Mouse (Mus musculus) CH12F3 (cell line): ENCODE measurements around the gene Tmem217.

Source experiments
- in situ Hi-C: fragments of 300-500 bp; cut with MboI; formaldehyde crosslinking; loops from 2 replicates; pipeline ENCODE4 v1.14.3; 2020; ENCODE audit warnings: low sequenced_read_pairs

Tmem217 gene

GRCm38 (mm10) chr17:29549543-29550428, 2.4 kb downstream of the Tmem217 start, which contains the start of the genes Gm17657 and Tbc1d22b:
Gene Gm17657, minus strand, starts transcription at chr17:29549638.
Gene Tbc1d22b, plus strand, starts transcription at chr17:29549785.
- in situ Hi-C loops = no loop called here

GRCm38 (mm10) chr17:29548994-29549393, 3.2 kb downstream of the Tmem217 start:
- in situ Hi-C loops = no loop called here

- in situ Hi-C loops = no loop called here
These were observed 3.7 kb downstream of the Tmem217 start for GRCm38 (mm10) chr17:29548494-29548893.

- in situ Hi-C loops = no loop called here
These were observed 6.9 kb downstream of the Tmem217 start for GRCm38 (mm10) chr17:29545241-29545640.

GRCm38 (mm10) chr17:29544064-29544463, 8.1 kb downstream of the Tmem217 start:
- in situ Hi-C loops = no loop called here

GRCm38 (mm10) chr17:29542831-29543690, 9.1 kb downstream of the Tmem217 start:
- in situ Hi-C loops = no loop called here

- in situ Hi-C loops = no loop called here
These were observed 10.8 kb downstream of the Tmem217 start for GRCm38 (mm10) chr17:29541419-29541818.

- in situ Hi-C loops = no loop called here
These were observed 11.8 kb downstream of the Tmem217 start for GRCm38 (mm10) chr17:29540426-29540825.

- in situ Hi-C loops = no loop called here
These were observed 18.3 kb downstream of the Tmem217 start for GRCm38 (mm10) chr17:29533866-29534265.

- in situ Hi-C loops = no loop called here
These were observed 20.3 kb downstream of the Tmem217 start for GRCm38 (mm10) chr17:29531757-29532384.

- in situ Hi-C loops = no loop called here
These were observed 20.9 kb downstream of the Tmem217 start for GRCm38 (mm10) chr17:29531278-29531677.

GRCm38 (mm10) chr17:29530508-29530907, 21.7 kb downstream of the Tmem217 start:
- in situ Hi-C loops = no loop called here

- in situ Hi-C loops = no loop called here
These were observed 23.5 kb downstream of the Tmem217 start for GRCm38 (mm10) chr17:29528568-29529187.

- in situ Hi-C loops = no loop called here
These were observed 26.6 kb downstream of the Tmem217 start for GRCm38 (mm10) chr17:29525613-29526012.

- in situ Hi-C loops = loop anchor here (10.0 kb wide), 1 partner anchor 255 kb away; the partner anchor contains the start of genes BC004004 and Ppil1
These were observed 32.5 kb downstream of the Tmem217 start for GRCm38 (mm10) chr17:29519731-29520130.

- in situ Hi-C loops = loop anchor here (10.0 kb wide), 1 partner anchor 254 kb away; the partner anchor contains the start of genes BC004004 and Ppil1
These were observed 33.5 kb downstream of the Tmem217 start for GRCm38 (mm10) chr17:29518665-29519064.

- in situ Hi-C loops = loop anchor here (10.0 kb wide), 1 partner anchor 250 kb away; the partner anchor contains the start of genes BC004004 and Ppil1
These were observed 37.8 kb downstream of the Tmem217 start for GRCm38 (mm10) chr17:29514435-29514834.

GRCm38 (mm10) chr17:29513044-29513730, 39.0 kb downstream of the Tmem217 start:
- in situ Hi-C loops = loop anchor here (10.0 kb wide), 1 partner anchor 248 kb away; the partner anchor contains the start of genes BC004004 and Ppil1

- in situ Hi-C loops = loop anchor here (10.0 kb wide), 1 partner anchor 246 kb away; the partner anchor contains the start of genes BC004004 and Ppil1
These were observed 41.5 kb downstream of the Tmem217 start for GRCm38 (mm10) chr17:29510691-29511090.
